Mouse (Mus musculus): ENCODE measurements around the gene Cmss1.
A peak's percentile ranks its signal among the peaks of the same experiment; 100 is the strongest.

Gene Cmss1

GRCm38 (mm10) chr16:57558258-57558657 lies 48.4 kb downstream of the Cmss1 start:
- no peak for DNase-seq (ENCODE audit: low spot score)

- DNase-seq (ENCODE audit: low spot score) = no peak
These were observed 50.4 kb downstream of the Cmss1 start for GRCm38 (mm10) chr16:57556244-57556643.

- no peak for DNase-seq (ENCODE audit: low spot score)
These were observed 51.0 kb downstream of the Cmss1 start for GRCm38 (mm10) chr16:57555667-57556066.

GRCm38 (mm10) chr16:57554886-57555400 lies 51.7 kb downstream of the Cmss1 start:
- DNase-seq (ENCODE audit: low spot score) = no peak

- DNase-seq (ENCODE audit: low spot score) = no peak
These were observed 53.4 kb downstream of the Cmss1 start for GRCm38 (mm10) chr16:57553235-57553634.

- DNase-seq (ENCODE audit: low spot score) = no peak
These were observed 54.0 kb downstream of the Cmss1 start for GRCm38 (mm10) chr16:57552709-57553108.

- DNase-seq (ENCODE audit: low spot score) = no peak
These were observed 55.0 kb downstream of the Cmss1 start for GRCm38 (mm10) chr16:57551617-57552016.

GRCm38 (mm10) chr16:57550817-57551216 lies 55.8 kb downstream of the Cmss1 start:
- DNase-seq (ENCODE audit: low spot score) = no peak

- DNase-seq (ENCODE audit: low spot score) = no peak
These were observed 56.6 kb downstream of the Cmss1 start for GRCm38 (mm10) chr16:57550088-57550487.

GRCm38 (mm10) chr16:57549061-57550037 lies 57.3 kb downstream of the Cmss1 start:
- DNase-seq (ENCODE audit: low spot score) = peak; percentile 80

- no peak for DNase-seq (ENCODE audit: low spot score)
These were observed 58.1 kb downstream of the Cmss1 start for GRCm38 (mm10) chr16:57548608-57549007.

- no peak for DNase-seq (ENCODE audit: low spot score)
These were observed 60.3 kb downstream of the Cmss1 start for GRCm38 (mm10) chr16:57546355-57546754.

- no peak for DNase-seq (ENCODE audit: low spot score)
These were observed 62.2 kb downstream of the Cmss1 start for GRCm38 (mm10) chr16:57544441-57544840.

GRCm38 (mm10) chr16:57543243-57543642 lies 63.4 kb downstream of the Cmss1 start:
- DNase-seq (ENCODE audit: low spot score) = no peak

GRCm38 (mm10) chr16:57536511-57536910 lies 70.2 kb downstream of the Cmss1 start:
- DNase-seq (ENCODE audit: low spot score) = no peak

- DNase-seq (ENCODE audit: low spot score) = no peak
These were observed 71.9 kb downstream of the Cmss1 start for GRCm38 (mm10) chr16:57534811-57535210.

- no peak for DNase-seq (ENCODE audit: low spot score)
These were observed 72.3 kb downstream of the Cmss1 start for GRCm38 (mm10) chr16:57534365-57534764.

- no peak for DNase-seq (ENCODE audit: low spot score)
These were observed 74.6 kb downstream of the Cmss1 start for GRCm38 (mm10) chr16:57532081-57532493.

- DNase-seq (ENCODE audit: low spot score) = no peak
These were observed 76.1 kb downstream of the Cmss1 start for GRCm38 (mm10) chr16:57530547-57530946.

GRCm38 (mm10) chr16:57528457-57528856 lies 78.2 kb downstream of the Cmss1 start:
- DNase-seq (ENCODE audit: low spot score) = no peak

- no peak for DNase-seq (ENCODE audit: low spot score)
These were observed 79.8 kb downstream of the Cmss1 start for GRCm38 (mm10) chr16:57526893-57527292.

- DNase-seq (ENCODE audit: low spot score) = no peak
These were observed 81.2 kb downstream of the Cmss1 start for GRCm38 (mm10) chr16:57525476-57525875.

GRCm38 (mm10) chr16:57525046-57525445 lies 81.6 kb downstream of the Cmss1 start:
- peak; percentile 16 for DNase-seq (ENCODE audit: low spot score)
